15 mouse cellular contexts compared by ENCODE assay signal in genomic region chr4:154981076-154981475, GRCm38 (mm10). TPM values are rescaled to one million over a fixed set of nuclear protein-coding genes. Genes with fewer than 3 reads are reported as not detected.
DNase-seq lines count a peak whose midpoint lies in the region; ATAC-seq and TF ChIP-seq lines count a peak whose summit lies in the region.
"Had no signal": no experiment of that assay in that cellular context is flagged by ENCODE, and none has a peak within 500 bp of the region (broad histone marks: within the 10 kb centered on the region; RNA-seq: fewer than 3 reads in every experiment).

No protein-coding gene starts in this region.

- no peak overlapping the region for H3K4me2 ChIP-seq in kidney, embryonic 16.5 days (replicated peaks; ENCODE audit: low read depth, low read length)
- H3K4me2 ChIP-seq: limb, embryonic 12.5 days had no signal

- WGBS in cerebellum, adult 2 months = 73% methylated on average over 6 of the region's 6 CpGs
- 85% methylated on average over 6 of the region's 6 CpGs for WGBS in kidney, embryonic 16.5 days

- H3K4me3 ChIP-seq in cerebellum, adult 2 months (replicated peaks; ENCODE audit: insufficient read depth, low read depth, low read length) = no peak overlapping the region
- H3K4me3 ChIP-seq in left cerebral cortex, adult 2 months = no peak overlapping the region
- H3K4me3 ChIP-seq in kidney, embryonic 16.5 days (ENCODE audit: low read length) = no peak overlapping the region
- H3K4me3 ChIP-seq: heart, adult 2 months; limb, embryonic 12.5 days; megakaryocyte, embryonic 14.5 days had no signal

- peak overlapping the region; percentile 8 for H3K27ac ChIP-seq in cerebellum, adult 2 months (ENCODE audit: insufficient read depth, low read length)
- H3K27ac ChIP-seq in left cerebral cortex, adult 2 months = peak overlapping the region; percentile 69; the same call in 1 of the 2 replicates
- no peak overlapping the region for H3K27ac ChIP-seq in kidney, embryonic 16.5 days (ENCODE audit: low read length)
- H3K27ac ChIP-seq: heart, adult 2 months; hindbrain, postnatal 0 days; limb, embryonic 12.5 days had no signal

- TF ChIP-seq POLR2A in cerebellum, adult 2 months (IDR thresholded peaks at IDR 0.05; ENCODE audit: borderline replicate concordance, insufficient read depth, low read length) = no peak

- DNase-seq in cerebellum, adult 2 months = no peak
- DNase-seq in cerebellum, postnatal 36 days = no peak
- no peak for DNase-seq in left cerebral cortex, adult 2 months (ENCODE audit: extremely low spot score in 1 of 2, low spot score in 2 of 2)
- DNase-seq in left cerebral cortex, postnatal 36 days (ENCODE audit: low spot score in 2 of 2) = no peak
- DNase-seq in lung, adult 18-20 months = peak; percentile 50 to 71
- DNase-seq in lung, postnatal 36 days = peak; percentile 72
- DNase-seq in heart, postnatal 25 days (ENCODE audit: low spot score) = no peak

- H3K4me1 ChIP-seq in cerebellum, adult 2 months (ENCODE audit: control insufficient read depth, insufficient read depth, low read length) = peaks cover 17% of the 10 kb centered on the region
- H3K4me1 ChIP-seq in kidney, embryonic 16.5 days (ENCODE audit: insufficient read depth, low read length) = peaks cover 14% of the 10 kb centered on the region

- H3K36me3 ChIP-seq in kidney, embryonic 16.5 days (ENCODE audit: insufficient read depth, low read length) = peaks cover 52% of the 10 kb centered on the region

- no peak overlapping the region for H3K9ac ChIP-seq in kidney, embryonic 16.5 days (replicated peaks; ENCODE audit: low read length)
- H3K9ac ChIP-seq: limb, embryonic 12.5 days had no signal

- no peaks in the 10 kb centered on the region for H3K9me3 ChIP-seq in kidney, embryonic 16.5 days (ENCODE audit: low read length)
- H3K9me3 ChIP-seq: limb, embryonic 12.5 days; megakaryocyte, embryonic 14.5 days had no signal

- H3K27me3 ChIP-seq in cerebellum, adult 2 months (ENCODE audit: control insufficient read depth, insufficient read depth, low read length) = no peaks in the 10 kb centered on the region
- no peaks in the 10 kb centered on the region for H3K27me3 ChIP-seq in kidney, embryonic 16.5 days (ENCODE audit: insufficient read depth, low read length)

- TF ChIP-seq CTCF in cerebellum, adult 2 months (IDR thresholded peaks at IDR 0.05; ENCODE audit: borderline replicate concordance, insufficient read depth, low read depth, low read length) = no peak
- TF ChIP-seq CTCF in left cerebral cortex, adult 2 months (IDR thresholded peaks at IDR 0.05) = no peak

- intact Hi-C loops in left cerebral cortex, adult 2 months (cut with DNase I) = loop anchor here (1.0 to 2.0 kb wide), 2 partner anchors 74 to 85 kb away; no protein-coding TSS in a partner anchor
- intact Hi-C loops in left cerebral cortex, postnatal 36 days (cut with DNase I) = loop anchor here (1.0 kb wide), 1 partner anchor 85 kb away; no protein-coding TSS in a partner anchor
- intact Hi-C loops in heart, postnatal 25 days (cut with DNase I) = loop anchor here (2.0 kb wide), 1 partner anchor 84 kb away; no protein-coding TSS in a partner anchor

- ATAC-seq in kidney, embryonic 16.5 days (ENCODE audit: low FRiP score, low TSS enrichment) = no peak; the same call in 1 of the 2 replicates

RNA-seq across cellular contexts. Expression of gene Pank4, which starts 17.2 kb away (rescaled TPM):
- 84.6 and 85.5 TPM in 2 replicates for polyA plus RNA-seq in cerebellum, adult 2 months (2012; rRNA removed)
- total RNA-seq in left cerebral cortex, adult 2 months (2021) = 10 to 100 TPM; 45.1 to 45.5 TPM
- 10 to 100 TPM; 35.2 to 46.6 TPM for total RNA-seq in left cerebral cortex, postnatal 36 days (2021)
- 51.9 and 53.8 TPM in 2 replicates for polyA plus RNA-seq in kidney, embryonic 16.5 days (2015; fragmentation: Nextera tagmentation; extraction: Ambion mirVana)
- 10 to 100 TPM; 45.6 to 46.4 TPM for total RNA-seq in heart, postnatal 25 days (2021)

RNA-seq across cellular contexts. Expression of gene Hes5, which starts 20.4 kb away (rescaled TPM):
- 4.6 and 4.8 TPM in 2 replicates for polyA plus RNA-seq in cerebellum, adult 2 months (2012; rRNA removed)
- 10 to 100 TPM; 22.3 to 25.3 TPM for total RNA-seq in left cerebral cortex, adult 2 months (2021)
- total RNA-seq in left cerebral cortex, postnatal 36 days (2021) = 10 to 100 TPM; 36.5 to 38.6 TPM
- polyA plus RNA-seq in kidney, embryonic 16.5 days (2015; fragmentation: Nextera tagmentation; extraction: Ambion mirVana) = 17.2 and 20.1 TPM in 2 replicates
- total RNA-seq in heart, postnatal 25 days (2021) = under 1 TPM in 1 of 2 experiments, not detected in 1; 0.28 TPM
- total RNA-seq: adrenal gland, postnatal 25 days; gastrocnemius, adult 18-20 months; heart, adult 2 months had no signal

RNA-seq across cellular contexts. Expression of gene Tnfrsf14, which starts 52.7 kb away (rescaled TPM):
- 0.80 and 1.3 TPM in 2 replicates for polyA plus RNA-seq in cerebellum, adult 2 months (2012; rRNA removed)
- 1 to 10 TPM; 1.3 to 1.5 TPM for total RNA-seq in left cerebral cortex, adult 2 months (2021)
- total RNA-seq in left cerebral cortex, postnatal 36 days (2021) = 1 to 10 TPM; 1.5 to 2.1 TPM
- 0.74 and 0.95 TPM in 2 replicates for polyA plus RNA-seq in kidney, embryonic 16.5 days (2015; fragmentation: Nextera tagmentation; extraction: Ambion mirVana)
- 1 to 10 TPM; 3.8 to 6.7 TPM for total RNA-seq in heart, postnatal 25 days (2021)
- polyA plus RNA-seq: forebrain, embryonic 14.5 days had no signal

Comparison
In these comparisons a context has a peak if more than half of its experiments do, and no peak if none do; other contexts are left out.
1. DNase-seq: peak in lung, adult 18-20 months (2 of 2) and lung, postnatal 36 days (single experiment); none in cerebellum, adult 2 months (0 of 2), cerebellum, postnatal 36 days (0 of 2), left cerebral cortex, adult 2 months (0 of 2), left cerebral cortex, postnatal 36 days (0 of 2) and heart, postnatal 25 days (single experiment).
2. RNA of gene Hes5, which starts 20.4 kb away (total RNA-seq): 36.5 to 38.6 TPM in left cerebral cortex, postnatal 36 days and 22.3 to 25.3 TPM in left cerebral cortex, adult 2 months; 0.28 TPM in heart, postnatal 25 days; every median in the first group is over 10 times any median in the second.